Mouse (Mus musculus) spleen, adult 18-20 months (tissue): ENCODE measurements around the gene Clcn5.
A peak's percentile ranks its signal among the peaks of the same experiment; 100 is the strongest.

Source experiments
- DNase-seq, 2 experiments: peaks; one replicate each; pipeline ENCODE4 v3.0.0; 2022; ENCODE audit warnings: mixed read lengths in 2 of 2

The Clcn5 gene

DNA sequence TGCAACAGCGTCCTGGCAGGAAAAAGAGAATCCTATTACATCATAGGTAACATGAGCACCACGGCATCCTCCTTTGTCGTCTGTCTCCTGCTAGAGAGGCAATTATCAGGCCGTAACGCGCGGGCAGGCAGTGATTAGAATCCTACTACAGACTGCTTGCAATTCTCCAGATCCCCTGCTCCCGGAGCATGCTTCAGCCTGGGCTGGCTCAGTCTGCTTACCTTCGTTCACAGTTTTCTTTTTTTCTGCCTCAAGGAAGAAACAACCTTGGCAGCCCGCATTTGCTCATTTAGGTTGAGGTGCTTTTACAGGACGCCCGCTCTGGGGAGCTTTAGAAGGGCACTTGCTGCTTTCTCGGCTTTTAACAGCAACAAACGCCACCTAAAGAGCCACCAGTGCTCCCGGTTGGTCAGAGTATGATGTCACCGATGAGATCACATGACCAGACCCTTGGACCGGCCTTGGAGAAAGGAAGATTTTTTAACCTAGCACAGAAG lies 130.8 kb downstream of the Clcn5 start:
- no peak for DNase-seq

DNA sequence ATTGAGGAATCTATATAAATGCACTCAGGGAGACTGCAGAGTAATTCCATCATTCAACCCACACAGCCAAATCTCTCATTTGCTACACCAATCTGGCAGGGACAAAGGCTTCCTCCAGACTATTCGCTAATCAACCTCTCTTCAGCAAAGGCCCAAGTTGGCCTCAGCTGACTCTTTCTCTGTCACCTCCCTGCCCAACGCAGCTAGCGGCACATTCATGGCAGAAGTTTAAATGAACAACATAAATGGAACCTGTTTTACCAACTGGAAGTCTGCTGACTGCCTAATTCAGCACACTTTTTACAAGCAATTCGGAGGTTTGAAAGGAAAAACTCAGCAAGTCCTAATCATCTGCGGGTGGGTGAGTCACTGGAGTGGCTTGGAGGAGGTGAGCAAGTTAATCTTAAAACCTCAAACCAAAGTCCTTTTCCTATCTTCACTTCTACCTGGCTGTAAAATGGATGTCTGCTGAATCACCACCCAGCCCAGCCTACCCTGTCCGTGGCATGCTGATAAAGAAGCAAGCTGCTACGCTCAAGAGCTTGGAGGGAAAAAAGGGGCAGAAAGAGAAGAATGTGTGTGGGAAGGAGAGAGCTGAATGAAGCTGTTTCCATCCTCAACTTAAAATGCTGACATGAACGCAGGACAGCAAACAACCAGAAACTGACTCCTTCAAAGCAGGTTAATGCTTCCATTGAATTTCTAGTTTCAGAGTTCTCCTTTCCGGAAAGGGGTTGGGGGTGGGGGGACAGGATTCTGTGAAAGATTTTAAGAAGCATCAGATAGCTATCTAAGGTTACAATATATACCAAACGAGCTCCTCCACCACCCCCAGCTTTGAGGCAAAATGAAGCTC lies 131.5 kb downstream of the Clcn5 start:
- DNase-seq: no peak

DNA sequence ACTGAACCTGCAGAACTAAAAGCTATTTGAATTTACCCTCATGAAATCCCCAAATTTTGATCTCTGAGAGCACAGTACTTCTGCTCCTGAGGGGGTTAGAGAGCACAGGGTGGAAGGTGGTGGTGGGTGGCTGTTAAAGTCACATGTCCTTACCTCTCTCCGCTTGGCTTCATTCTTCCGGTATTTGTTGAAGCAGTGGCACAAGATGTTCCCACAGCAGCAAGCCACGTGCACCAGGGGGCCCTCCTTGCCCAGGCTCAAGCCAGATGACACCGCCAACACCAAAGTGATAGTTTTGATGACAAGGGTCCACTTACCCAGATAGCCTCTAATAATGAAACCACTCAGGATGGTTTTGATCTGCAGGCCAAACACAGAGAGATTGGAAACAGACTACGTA lies 149.0 kb downstream of the Clcn5 start:
- DNase-seq: peak; percentile 39 to 62

DNA sequence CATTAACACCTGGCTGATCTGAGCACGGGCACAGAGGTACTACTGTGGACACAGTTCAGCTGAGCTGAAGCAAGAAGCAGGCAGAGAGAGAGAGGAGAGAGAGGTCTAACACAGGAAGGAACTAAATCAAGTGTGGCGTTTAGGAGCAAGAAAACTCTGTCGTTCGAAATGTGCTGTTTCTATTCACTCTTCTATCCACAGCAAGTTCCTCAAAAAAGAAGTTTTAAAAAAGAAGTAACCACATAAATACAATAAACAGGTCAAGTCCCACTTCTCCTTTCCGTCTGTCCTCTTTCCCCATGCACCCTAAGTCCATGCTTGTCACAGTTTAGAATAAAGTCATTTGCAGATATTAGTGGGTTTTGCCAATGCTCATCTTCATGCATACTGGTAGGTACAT lies 150.4 kb downstream of the Clcn5 start:
- no peak for DNase-seq

DNA sequence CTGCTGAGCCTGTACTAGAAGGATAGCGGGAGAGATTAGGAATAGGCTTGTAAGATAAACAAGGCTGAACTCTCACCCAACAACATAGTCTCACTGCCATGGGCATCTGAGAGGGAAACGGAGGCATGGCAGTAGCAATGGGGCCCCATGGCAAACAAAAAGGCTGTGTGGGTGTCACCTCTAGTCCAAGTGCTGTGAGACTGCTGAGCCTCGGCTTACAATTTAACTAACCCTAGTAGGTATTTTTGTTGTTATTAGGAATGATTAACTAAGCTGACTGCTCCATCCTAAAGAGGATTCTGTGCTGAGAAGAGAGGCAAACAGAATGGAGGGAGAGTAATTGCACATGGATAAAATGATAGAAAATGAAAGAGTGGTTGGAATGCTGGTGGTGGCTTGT lies 161.2 kb downstream of the Clcn5 start:
- DNase-seq: no peak

DNA sequence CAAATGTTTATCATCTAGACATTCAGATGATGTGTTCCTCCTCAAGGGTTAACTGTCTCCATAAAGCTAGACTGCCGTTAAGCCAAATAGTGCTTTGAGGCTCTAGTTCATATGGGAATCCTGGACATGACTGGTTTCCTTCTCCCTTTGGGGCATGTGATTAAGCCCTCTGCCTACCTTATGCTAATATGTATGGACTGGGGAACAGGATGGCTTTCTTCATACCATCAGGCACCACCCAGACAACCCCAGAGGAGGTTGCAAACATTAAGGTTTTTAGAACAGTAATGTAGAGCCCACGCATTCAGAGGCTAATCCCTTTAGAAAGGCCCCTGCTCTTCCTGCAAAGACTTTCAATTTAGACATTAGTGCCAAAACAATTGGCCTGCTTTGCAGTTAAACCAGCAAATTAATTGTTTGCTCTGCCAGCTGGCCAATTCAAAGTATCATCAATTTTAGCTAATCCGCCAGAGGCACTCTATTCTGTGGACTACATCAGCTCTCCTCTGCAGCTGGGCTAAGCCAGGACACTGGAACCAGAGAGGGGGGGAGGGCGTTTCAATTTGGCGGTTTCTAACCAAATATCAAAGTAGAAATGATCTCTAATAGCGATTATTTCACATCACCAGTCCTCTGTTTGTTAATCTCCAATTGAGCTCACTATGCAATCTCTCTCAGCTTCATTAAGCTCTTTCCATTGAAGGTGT lies 163.0 kb downstream of the Clcn5 start:
- no peak for DNase-seq

DNA sequence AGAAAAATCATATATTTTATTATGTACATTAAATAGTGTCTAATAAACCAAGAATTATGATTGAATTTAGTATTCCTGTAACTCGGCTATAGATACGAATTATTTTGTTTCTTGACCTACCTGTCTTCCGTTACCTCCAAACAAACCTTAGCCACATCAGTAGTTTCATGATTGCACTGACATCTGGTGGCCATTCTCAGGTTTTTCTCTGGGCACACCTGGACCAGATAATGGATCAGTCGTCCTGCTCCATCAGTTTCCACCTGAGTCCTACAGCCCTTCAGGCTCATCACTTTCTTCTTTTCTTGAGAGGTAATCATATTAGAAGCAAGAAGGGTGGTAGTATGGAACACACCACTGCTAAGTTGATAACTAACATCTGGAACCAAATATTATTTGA lies 169.0 kb downstream of the Clcn5 start:
- no peak for DNase-seq

DNA sequence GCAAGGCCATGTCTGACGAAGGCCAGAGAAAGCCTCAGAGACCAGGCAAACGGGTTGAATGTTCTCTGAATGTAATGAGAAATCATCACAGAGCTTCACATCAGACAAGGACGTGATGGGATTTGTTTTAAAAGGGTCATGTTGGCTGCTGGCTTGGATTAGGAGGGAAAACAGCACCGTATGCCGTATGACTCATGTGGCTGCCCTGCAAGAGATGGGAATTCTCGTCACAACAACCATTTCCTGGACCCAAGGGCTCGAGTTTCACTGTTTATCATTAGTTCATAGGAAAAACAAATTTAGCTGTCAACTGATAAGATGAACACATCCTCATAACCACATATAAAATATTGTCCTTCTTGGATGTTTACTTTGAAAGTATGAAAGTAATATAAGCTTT lies 173.0 kb downstream of the Clcn5 start:
- DNase-seq: no peak

DNA sequence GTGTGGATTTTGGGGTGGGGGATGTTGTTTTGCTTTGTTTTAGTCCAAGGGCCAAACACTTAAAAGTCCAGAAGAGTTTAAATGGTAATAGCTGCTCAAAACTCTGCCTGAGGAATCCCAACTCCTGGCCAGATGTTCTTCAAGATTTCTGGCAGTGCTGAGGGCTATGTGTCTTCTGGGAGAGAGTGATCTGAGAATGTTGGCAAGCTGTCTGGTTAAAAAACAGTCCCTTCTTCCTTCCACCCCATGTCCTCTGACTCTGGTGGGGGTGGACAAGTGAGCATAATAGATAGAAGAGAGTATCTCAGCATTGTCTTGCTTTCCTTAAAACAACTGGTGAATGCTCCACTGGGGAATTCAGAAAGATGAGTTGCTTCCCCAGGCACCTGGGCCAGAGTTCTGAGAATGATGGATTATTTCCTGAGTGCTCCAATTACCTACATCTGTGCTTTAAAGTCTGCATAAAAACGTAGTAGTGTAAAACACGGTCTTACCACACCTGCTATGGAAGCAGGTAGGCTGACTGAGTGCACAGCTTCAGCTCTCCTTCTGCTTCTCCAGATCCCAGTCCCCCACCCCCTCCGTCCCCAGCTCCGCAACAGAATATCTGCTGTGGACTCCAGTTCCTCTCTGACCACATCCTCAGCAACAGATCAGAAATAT lies 197.4 kb downstream of the Clcn5 start:
- DNase-seq: no peak

DNA sequence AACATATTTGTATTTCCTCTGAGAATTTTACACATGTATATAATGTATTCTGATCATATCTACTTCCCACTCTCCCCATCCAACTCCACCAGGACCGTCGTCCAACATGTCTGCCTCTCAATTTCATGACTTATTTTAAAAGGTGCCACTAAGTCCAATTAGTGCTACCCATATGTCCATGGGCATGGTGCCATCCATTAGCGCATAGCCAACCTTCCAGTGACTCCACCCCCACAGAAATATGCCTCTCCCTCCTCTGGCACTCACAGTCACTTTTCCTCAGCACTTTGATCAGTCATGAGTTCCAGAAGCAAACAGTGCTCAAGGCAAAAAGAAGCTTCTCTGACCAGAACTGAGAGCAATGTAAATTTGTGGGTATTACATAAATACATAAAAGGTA lies 204.3 kb downstream of the Clcn5 start:
- no peak for DNase-seq
